Mouse (Mus musculus) olfactory bulb, adult 2 months (tissue): ENCODE data around the gene Rdh16. TPM values are rescaled to one million over a fixed set of nuclear protein-coding genes. Genes with fewer than 3 reads are reported as not detected.
A peak's percentile ranks its signal among the peaks of the same experiment; 100 is the strongest.
"Not testable (repeated sequence)": the region's sequence is repeated elsewhere in the genome, so short reads cannot be mapped to it uniquely, and the experiment has no call there.

Source experiments
- H3K27ac ChIP-seq: fragments of 200-500 bp; 2 replicates; pipeline ENCODE4 v1.5.1; 2012; ENCODE audit warnings: low read depth, low read length; ENCODE audit not compliant: insufficient read depth
- H3K4me1 ChIP-seq: fragments of 200-500 bp; 2 replicates; pipeline ENCODE4 v1.6.1; 2012; ENCODE audit warnings: low read length; ENCODE audit not compliant: control insufficient read depth, insufficient read depth
- H3K4me3 ChIP-seq: fragments of 200-500 bp; 2 replicates; pipeline ENCODE4 v1.5.1; 2012; ENCODE audit warnings: mild to moderate bottlenecking, low read depth, low read length, moderate library complexity; ENCODE audit not compliant: insufficient read depth
- CTCF ChIP-seq: fragments of 200-500 bp; IDR thresholded peaks from 2 replicates; pipeline ENCODE4 v1.5.1; 2012; ENCODE audit warnings: low read depth, mild to moderate bottlenecking, low read length, moderate library complexity; ENCODE audit not compliant: insufficient read depth
- POLR2A ChIP-seq: fragments of 200-500 bp; IDR thresholded peaks from 2 replicates; pipeline ENCODE4 v1.6.1; 2012; ENCODE audit warnings: mild to moderate bottlenecking, low read depth, low read length, moderate library complexity; ENCODE audit not compliant: insufficient read depth
- WGBS: fragments of 180-500 bp; shearing (Covaris S2); methylation state at CpG from one replicate; pipeline ENCODE4 v1.1.7; 2018; 5-methylcytosine and 5-hydroxymethylcytosine counted together
- polyA plus RNA-seq: library from polyadenylated mRNA; stranded (reverse); fragments of >200 nt; gene quantifications from 2 replicates; pipeline ENCODE4 v1.2.4, GENCODE M21; 2012; ENCODE audit warnings: low replicate concordance; ENCODE audit not compliant: missing spikeins, insufficient read depth, insufficient read length

Gene Rdh16
- not detected in 2 replicates for polyA plus RNA-seq

- Histone ChIP-seq H3K4me3 (no peak within 1 kb of the TSS), H3K4me1 (no peaks in the 10 kb centered on the region), H3K27ac (no peak within 1 kb of the TSS)
- 91% methylated on average over 6 of the region's 6 CpGs for WGBS
- no peak for TF ChIP-seq POLR2A
- no peak for TF ChIP-seq CTCF
Measured at GRCm38 (mm10) chr10:127800891-127801290, at the start of gene Rdh16. Rdh16 (plus strand) TSS chr10:127801152.

DNA sequence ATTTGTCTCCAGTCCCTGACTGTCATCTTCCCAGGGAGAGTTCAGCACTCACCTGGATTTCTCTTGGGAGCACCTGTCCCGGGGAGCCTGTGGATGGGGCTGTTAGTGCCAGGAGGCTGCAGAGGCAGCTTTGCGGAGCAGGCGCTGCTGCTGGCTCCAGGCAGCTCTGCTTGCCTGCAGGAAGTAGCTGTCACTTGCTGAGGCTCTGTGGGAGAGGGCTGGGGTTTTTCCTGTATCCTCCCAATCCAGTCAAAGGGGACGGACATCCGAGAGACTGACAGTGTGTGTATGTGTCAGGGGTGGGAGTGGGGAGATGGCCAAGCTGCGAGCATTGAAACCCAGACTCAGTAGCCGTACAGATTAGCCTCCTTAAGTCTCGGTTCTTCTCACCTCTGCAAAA is 49.4 kb upstream of the Rdh16 start, which contains the start of gene Gpr182:
TSS of gene Gpr182 (minus strand) at position 185 of the 400 bp plus-strand sequence.
- 70% methylated on average over 8 of the region's 8 CpGs for WGBS
- Histone ChIP-seq H3K4me1 (peaks cover 16% of the 10 kb centered on the region), H3K27ac (no peak within 1 kb of the TSS), H3K4me3 (peak within 1 kb of the TSS; percentile 27)
- TF ChIP-seq POLR2A (no peak), CTCF (no peak)

DNA sequence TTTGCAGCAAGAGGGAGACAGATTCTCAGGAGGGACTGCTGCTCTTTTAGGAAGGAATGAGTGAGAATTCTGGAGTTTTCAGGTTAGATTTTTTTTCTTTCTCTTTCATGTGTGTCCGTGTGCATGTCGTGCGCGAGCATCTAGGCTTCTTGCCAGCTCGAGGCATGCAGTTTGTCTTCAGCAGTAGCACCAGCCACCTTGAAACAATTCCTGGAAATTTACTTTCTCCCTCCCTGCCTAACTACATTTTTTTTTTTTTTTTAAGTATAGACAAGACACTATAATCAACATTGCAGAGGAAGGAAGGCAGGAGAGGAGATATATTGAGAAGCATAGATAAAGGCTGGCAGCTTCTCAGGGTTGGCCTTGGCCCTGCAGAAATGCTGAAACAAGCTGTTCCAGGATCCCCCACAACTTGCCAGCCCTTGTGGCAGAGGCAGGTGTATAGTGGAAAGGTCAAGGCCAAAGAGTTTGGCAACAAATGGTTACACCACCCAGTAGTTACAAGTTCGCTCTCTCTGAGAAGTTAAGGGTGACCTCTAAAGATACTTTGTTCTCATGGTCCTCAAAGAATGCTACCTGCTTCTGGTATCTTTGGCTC is 46.3 kb upstream of the Rdh16 start:
- H3K27ac ChIP-seq, result no peak overlapping the region
- H3K4me3 ChIP-seq, result no peak overlapping the region
- 80% methylated on average over 6 of the region's 6 CpGs for WGBS
- peaks cover 12% of the 10 kb centered on the region for H3K4me1 ChIP-seq
- TF ChIP-seq CTCF (no peak), POLR2A (no peak)

DNA sequence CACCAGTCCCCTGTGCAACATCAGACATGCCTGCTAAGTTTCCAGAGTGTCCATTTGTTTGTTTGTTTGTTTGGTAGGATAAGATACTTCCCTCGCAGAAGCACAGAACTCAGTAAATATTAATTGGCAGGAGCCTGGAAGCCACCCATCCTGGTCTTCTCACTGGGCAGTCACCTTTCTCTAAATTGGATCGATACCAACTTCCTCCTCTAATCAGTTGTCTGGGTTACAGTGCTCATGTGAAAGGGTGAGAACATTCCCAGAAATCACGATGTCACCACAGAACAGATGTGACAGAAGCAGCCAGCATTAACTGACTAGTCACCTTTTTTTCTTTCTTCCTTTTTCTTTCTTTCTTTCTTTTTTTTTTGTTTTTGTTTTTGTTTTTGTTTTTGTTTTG is 45.7 kb upstream of the Rdh16 start:
- TF ChIP-seq POLR2A (no peak), CTCF (no peak)
- Histone ChIP-seq H3K4me3 (no peak overlapping the region), H3K27ac (no peak overlapping the region), H3K4me1 (peaks cover 6% of the 10 kb centered on the region; the same call in 1 of the 2 replicates)
- 68% methylated on average over 3 of the region's 3 CpGs for WGBS

GRCm38 (mm10) chr10:127755770-127756468 is 45.0 kb upstream of the Rdh16 start:
- peak overlapping the region; percentile 11 for H3K4me3 ChIP-seq
- no peak for TF ChIP-seq POLR2A
- TF ChIP-seq CTCF, result no peak
- WGBS, result 58% methylated on average over 18 of the region's 18 CpGs
- no peak overlapping the region for H3K27ac ChIP-seq
- peaks cover 4% of the 10 kb centered on the region; the same call in 1 of the 2 replicates for H3K4me1 ChIP-seq

DNA sequence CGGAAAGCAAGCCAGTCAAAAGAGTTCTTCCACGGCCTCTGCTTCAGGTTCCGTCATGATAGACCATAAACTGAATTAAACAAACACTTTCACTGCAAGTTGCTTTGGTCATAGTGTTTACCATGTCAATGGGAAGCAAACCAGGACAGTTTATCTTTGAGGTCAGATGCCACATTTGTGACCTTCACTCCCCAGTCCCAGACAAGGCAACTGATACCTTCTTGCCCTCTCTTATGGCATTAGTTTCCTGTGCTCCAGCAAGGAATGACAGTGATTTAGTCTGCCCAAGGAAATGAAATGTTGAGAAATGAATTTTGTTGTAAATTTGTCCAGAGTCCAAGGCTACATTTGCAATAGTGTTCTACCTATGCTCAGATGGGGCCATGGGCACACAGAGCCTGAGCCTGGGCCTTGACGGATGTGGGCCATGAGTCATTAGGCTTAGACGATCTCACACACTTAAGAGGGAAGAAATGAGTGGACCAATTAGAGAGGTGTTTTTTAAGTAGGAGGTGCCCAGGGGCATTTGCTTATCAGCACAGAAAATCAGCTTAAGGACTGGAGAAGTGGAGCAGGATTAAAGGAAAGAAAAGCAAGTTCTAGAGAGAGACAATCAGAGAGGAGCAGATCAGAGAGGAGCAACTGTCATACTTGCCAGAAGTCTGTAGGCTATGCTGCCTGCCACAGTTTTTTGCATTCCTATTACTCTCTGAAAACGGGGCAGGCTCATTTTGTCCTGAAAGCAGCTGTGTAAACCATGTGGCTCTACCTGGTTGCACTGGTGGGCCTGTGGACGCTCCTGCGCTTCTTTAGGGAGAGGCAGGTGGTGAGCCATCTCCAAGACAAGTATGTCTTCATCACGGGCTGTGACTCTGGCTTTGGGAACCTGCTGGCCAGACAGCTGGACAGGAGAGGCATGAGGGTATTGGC is 41.5 kb upstream of the Rdh16 start, which contains the start of the genes Rdh1 and Rdh16f1:
TSS of gene Rdh1 (plus strand) at position 541 of the 930 bp plus-strand sequence.
TSS of gene Rdh16f1 (plus strand) at position 607 of the 930 bp plus-strand sequence.
- no peak for TF ChIP-seq CTCF
- TF ChIP-seq POLR2A, result no peak
- peaks cover 8% of the 10 kb centered on the region; the same call in 1 of the 2 replicates for H3K4me1 ChIP-seq
- H3K4me3 ChIP-seq, result no peak within 1 kb of the TSS
- no peak within 1 kb of the TSS for H3K27ac ChIP-seq
- 76% methylated on average over 9 of the region's 9 CpGs for WGBS

- 93% methylated on average over 10 of the region's 10 CpGs for WGBS
- not testable (repeated sequence) for H3K4me3 ChIP-seq, H3K4me1 ChIP-seq, H3K27ac ChIP-seq
Measured at GRCm38 (mm10) chr10:127762926-127763325, 38.0 kb upstream of the Rdh16 start.

GRCm38 (mm10) chr10:127763914-127764680 is 36.9 kb upstream of the Rdh16 start:
- Histone ChIP-seq H3K4me1 (peaks cover 5% of the 10 kb centered on the region; the same call in 1 of the 2 replicates), H3K27ac (no peak overlapping the region), H3K4me3 (no peak overlapping the region)
- WGBS, result 54% methylated on average over 12 of the region's 12 CpGs
- TF ChIP-seq POLR2A (no peak), CTCF (no peak)
